Mouse (Mus musculus) erythroblast, embryonic 14.5 days (primary cell): ENCODE measurements at regions not wholly inside any gene's neighbourhood (a gene's known extent, or its start where the extent isn't known, plus 50 kb on each side); places are given as distances from the start of the nearest gene placed in this dataset.

Experiments
- H3K27me3 ChIP-seq: 2 replicates; pipeline ENCODE4 v1.6.1; 2012; ENCODE audit warnings: inconsistent platforms; ENCODE audit not compliant: control insufficient read depth
- H3K36me3 ChIP-seq: 2 replicates; pipeline ENCODE4 v1.6.1; 2012; ENCODE audit warnings: mild to moderate bottlenecking, inconsistent platforms; ENCODE audit not compliant: control insufficient read depth
- H3K4me1 ChIP-seq: 2 replicates; pipeline ENCODE4 v1.6.1; 2012; ENCODE audit warnings: inconsistent platforms; ENCODE audit not compliant: control insufficient read depth
- H3K4me3 ChIP-seq: replicated peaks from 2 replicates; pipeline ENCODE3; 2012; ENCODE audit warnings: moderate library complexity, mild to moderate bottlenecking, inconsistent platforms
- H3K9me3 ChIP-seq: 2 replicates; pipeline ENCODE4 v1.6.1; 2012; ENCODE audit warnings: low read length, inconsistent platforms, mixed read lengths; ENCODE audit not compliant: control insufficient read depth
- GATA1 ChIP-seq: IDR thresholded peaks from 2 replicates; pipeline ENCODE4 v1.6.1; 2012; ENCODE audit warnings: low read length, inconsistent platforms, mixed read lengths
- TAL1 ChIP-seq: IDR thresholded peaks from 3 replicates; pipeline ENCODE4 v1.6.1; 2012; ENCODE audit warnings: low read length, inconsistent platforms, mixed read lengths

GRCm38 (mm10) chr3:147976579-147976978 is 1013.8 kb downstream of the Adgrl2 start:
- Histone ChIP-seq H3K36me3 (no peaks in the 10 kb centered on the region), H3K4me3 (no peak overlapping the region), H3K27me3 (no peaks in the 10 kb centered on the region), H3K9me3 (no peaks in the 10 kb centered on the region; the same call in 1 of the 2 replicates), H3K4me1 (no peaks in the 10 kb centered on the region)
- TF ChIP-seq GATA1 (no peak), TAL1 (no peak)

- Histone ChIP-seq H3K9me3 (no peaks in the 10 kb centered on the region; the same call in 1 of the 2 replicates), H3K27me3 (no peaks in the 10 kb centered on the region), H3K4me1 (no peaks in the 10 kb centered on the region), H3K36me3 (no peaks in the 10 kb centered on the region), H3K4me3 (no peak overlapping the region)
- TF ChIP-seq GATA1, result no peak
- TF ChIP-seq TAL1, result no peak
Observed at GRCm38 (mm10) chr3:147976069-147976468, 1014.3 kb downstream of the Adgrl2 start.

- H3K36me3 ChIP-seq, result no peaks in the 10 kb centered on the region
- TF ChIP-seq GATA1 (no peak), TAL1 (no peak)
- H3K4me1 ChIP-seq, result no peaks in the 10 kb centered on the region
- no peak overlapping the region for H3K4me3 ChIP-seq
- no peaks in the 10 kb centered on the region for H3K27me3 ChIP-seq
- H3K9me3 ChIP-seq, result no peaks in the 10 kb centered on the region; the same call in 1 of the 2 replicates
Observed at GRCm38 (mm10) chr3:147975500-147975899, 1014.9 kb downstream of the Adgrl2 start.

- no peaks in the 10 kb centered on the region for H3K36me3 ChIP-seq
- no peaks in the 10 kb centered on the region for H3K27me3 ChIP-seq
- no peak for TF ChIP-seq TAL1
- no peak for TF ChIP-seq GATA1
- H3K4me1 ChIP-seq, result no peaks in the 10 kb centered on the region
- no peaks in the 10 kb centered on the region; the same call in 1 of the 2 replicates for H3K9me3 ChIP-seq
- no peak overlapping the region for H3K4me3 ChIP-seq
Observed at GRCm38 (mm10) chr3:147974515-147974914, 1015.8 kb downstream of the Adgrl2 start.

GRCm38 (mm10) chr3:147968271-147968670 is 1022.1 kb downstream of the Adgrl2 start:
- H3K4me3 ChIP-seq, result no peak overlapping the region
- no peak for TF ChIP-seq GATA1
- TF ChIP-seq TAL1, result no peak

GRCm38 (mm10) chr3:147967866-147968265 is 1022.5 kb downstream of the Adgrl2 start:
- TF ChIP-seq GATA1, result no peak
- TF ChIP-seq TAL1, result no peak
- Histone ChIP-seq H3K9me3 (peaks cover 11% of the 10 kb centered on the region), H3K27me3 (no peaks in the 10 kb centered on the region), H3K4me1 (no peaks in the 10 kb centered on the region), H3K4me3 (no peak overlapping the region), H3K36me3 (no peaks in the 10 kb centered on the region)

More at GRCm38 (mm10) chr3:147968271-147968670, 1022.1 kb downstream of the Adgrl2 start:
- Histone ChIP-seq H3K27me3 (no peaks in the 10 kb centered on the region), H3K4me1 (no peaks in the 10 kb centered on the region), H3K9me3 (peaks cover 11% of the 10 kb centered on the region), H3K36me3 (no peaks in the 10 kb centered on the region)

- no peak for TF ChIP-seq GATA1
- no peak for TF ChIP-seq TAL1
- Histone ChIP-seq H3K4me1 (no peaks in the 10 kb centered on the region), H3K27me3 (no peaks in the 10 kb centered on the region), H3K4me3 (no peak overlapping the region), H3K9me3 (peaks cover 11% of the 10 kb centered on the region), H3K36me3 (no peaks in the 10 kb centered on the region)
Observed at GRCm38 (mm10) chr3:147967261-147967660, 1023.1 kb downstream of the Adgrl2 start.

- H3K4me1 ChIP-seq, result no peaks in the 10 kb centered on the region
- H3K36me3 ChIP-seq, result no peaks in the 10 kb centered on the region
Observed at GRCm38 (mm10) chr3:147966827-147967226, 1023.5 kb downstream of the Adgrl2 start.

GRCm38 (mm10) chr3:147966379-147966778 is 1024.0 kb downstream of the Adgrl2 start:
- no peaks in the 10 kb centered on the region for H3K36me3 ChIP-seq
- TF ChIP-seq GATA1 (no peak), TAL1 (no peak)
- H3K9me3 ChIP-seq, result peaks cover 15% of the 10 kb centered on the region
- H3K4me1 ChIP-seq, result no peaks in the 10 kb centered on the region
- no peak overlapping the region for H3K4me3 ChIP-seq
- H3K27me3 ChIP-seq, result no peaks in the 10 kb centered on the region

More at GRCm38 (mm10) chr3:147966827-147967226, 1023.5 kb downstream of the Adgrl2 start:
- TF ChIP-seq GATA1 (no peak), TAL1 (no peak)
- H3K9me3 ChIP-seq, result peaks cover 11% of the 10 kb centered on the region
- H3K4me3 ChIP-seq, result no peak overlapping the region
- H3K27me3 ChIP-seq, result no peaks in the 10 kb centered on the region

- no peaks in the 10 kb centered on the region for H3K4me1 ChIP-seq
- H3K27me3 ChIP-seq, result no peaks in the 10 kb centered on the region
- no peaks in the 10 kb centered on the region for H3K36me3 ChIP-seq
- TF ChIP-seq TAL1, result no peak
- no peak for TF ChIP-seq GATA1
- H3K4me3 ChIP-seq, result no peak overlapping the region
- peaks cover 15% of the 10 kb centered on the region for H3K9me3 ChIP-seq
Observed at GRCm38 (mm10) chr3:147963698-147964476, 1026.5 kb downstream of the Adgrl2 start.
